Mouse (Mus musculus): Measurements from ENCODE around the gene Ppox.
"Not testable (repeated sequence)": the region's sequence is repeated elsewhere in the genome, so short reads cannot be mapped to it uniquely, and the experiment has no call there.

Ppox gene

DNA sequence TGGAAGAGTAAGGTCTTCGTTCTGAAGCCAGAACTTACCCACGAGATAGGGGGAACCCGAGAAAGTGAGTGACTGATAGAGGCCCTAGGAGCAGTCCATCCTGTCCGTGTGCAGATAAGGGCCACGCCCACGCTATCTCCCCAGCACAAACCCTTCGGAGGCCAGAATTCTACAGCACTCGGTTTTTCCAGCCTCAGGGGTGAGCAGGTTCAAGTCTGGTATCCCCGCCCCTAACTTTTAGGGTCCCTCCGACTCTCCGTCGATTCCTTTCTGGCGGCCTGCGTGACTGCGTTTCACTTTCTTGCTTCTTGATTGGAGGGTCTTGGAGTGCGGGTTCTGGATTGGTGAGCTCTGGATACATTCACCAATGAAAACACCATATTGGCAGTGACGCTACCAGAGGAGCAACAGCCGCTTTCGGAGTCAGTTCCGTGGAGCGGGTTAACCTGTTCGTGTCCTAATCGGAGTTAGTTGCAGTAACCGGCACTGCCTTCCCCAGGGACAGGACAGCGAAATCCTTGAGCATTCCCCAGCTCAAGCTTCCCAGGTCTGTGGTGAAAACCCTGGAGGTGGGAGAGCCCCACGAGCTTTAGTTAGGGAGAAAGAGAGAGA lies at the start of gene Ppox:
TSS of gene Ppox (minus strand) at position 271 of the 612 bp plus-strand sequence.
- peak; percentile 88 for DNase-seq

DNA sequence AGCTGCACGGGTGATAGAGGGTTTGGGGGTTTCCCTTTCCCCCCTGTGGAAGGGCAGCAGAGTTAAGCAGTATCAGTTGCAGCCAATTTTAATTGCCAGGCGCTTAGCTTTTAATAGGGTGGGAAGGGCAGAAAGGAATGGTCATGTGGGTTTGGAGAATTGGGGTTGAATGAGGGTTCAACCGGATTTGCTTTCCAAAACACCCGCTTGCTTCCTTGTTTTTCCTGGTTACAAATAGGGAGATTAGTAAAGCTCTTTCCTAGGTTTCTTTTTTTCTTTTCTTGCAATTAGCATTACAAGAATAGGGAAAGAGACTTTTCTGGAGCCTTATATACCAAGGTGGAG lies 49.2 kb upstream of the Ppox start:
- peak; percentile 37 for DNase-seq

DNA sequence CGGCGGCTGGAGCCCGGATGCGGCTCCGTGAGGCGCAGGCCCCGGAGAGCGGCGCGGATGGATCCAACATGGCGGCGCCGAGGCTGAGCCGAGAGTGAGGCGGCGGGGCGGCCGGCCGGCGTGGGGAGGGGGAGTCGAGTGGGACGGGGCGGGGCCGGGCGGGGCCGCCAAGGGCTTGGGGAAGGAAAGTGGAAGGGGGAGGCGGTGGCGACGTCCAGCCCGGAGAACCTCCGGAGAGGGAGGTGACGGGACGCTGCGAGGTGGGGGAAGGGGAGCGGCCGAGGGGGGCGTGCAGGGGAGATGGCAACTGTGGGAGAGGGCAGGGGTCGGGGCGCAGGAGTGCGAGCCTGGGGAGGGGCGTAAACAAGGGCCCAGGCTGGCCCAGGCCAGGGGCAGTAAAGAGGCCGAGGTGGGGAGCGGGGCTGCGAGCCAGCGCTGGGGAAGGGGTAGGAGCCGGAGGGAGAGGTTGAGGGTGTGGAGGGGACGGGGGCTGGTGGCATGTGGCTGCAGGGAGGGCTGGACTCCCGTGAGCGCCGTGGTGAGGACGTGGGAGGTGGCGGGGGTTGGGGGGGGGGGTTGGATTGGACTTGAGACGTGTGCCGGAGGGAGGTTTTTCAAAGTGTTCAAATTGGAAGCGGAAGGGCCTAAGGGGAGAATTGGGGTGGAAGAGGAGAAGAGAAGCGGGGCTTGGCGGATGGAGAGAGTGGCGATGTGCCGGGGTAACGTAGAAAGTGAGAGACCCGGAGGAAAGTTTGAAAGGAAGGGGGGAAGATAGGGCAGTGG lies 48.6 kb upstream of the Ppox start:
- DNase-seq: peak; percentile 63

DNA sequence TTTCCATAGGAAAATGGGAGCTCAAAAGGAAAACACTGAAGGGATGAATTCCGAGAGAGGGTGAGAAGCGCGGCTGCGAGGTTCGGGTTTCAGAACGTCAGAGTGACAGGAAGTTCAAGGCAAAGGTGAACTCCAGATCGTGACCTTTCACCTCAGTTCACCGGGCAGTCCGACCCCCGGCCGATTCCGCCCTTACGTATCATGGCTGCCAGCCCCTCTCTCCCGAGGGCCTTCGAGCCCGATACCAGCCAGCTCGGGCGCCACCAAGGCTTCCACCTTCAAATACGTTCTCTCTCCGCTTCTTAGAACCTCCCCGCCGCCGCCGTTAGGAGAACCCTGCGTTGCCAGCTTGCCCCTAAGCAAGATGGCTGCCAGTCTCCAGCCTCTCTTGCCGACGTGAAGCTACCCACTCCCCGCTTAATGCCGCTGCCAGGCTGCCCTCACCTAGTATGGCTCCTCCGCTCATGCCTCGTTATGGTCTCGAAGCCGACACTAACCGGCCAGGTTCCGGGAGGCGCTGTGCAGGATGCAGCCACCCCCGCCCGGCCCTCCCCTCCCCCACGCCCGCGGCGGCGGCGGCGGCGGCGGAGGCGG lies 48.0 kb upstream of the Ppox start, which contains the start of gene Dedd:
TSS of gene Dedd (plus strand) at position 307 of the 594 bp plus-strand sequence.
- peak; percentile 92 for DNase-seq

DNA sequence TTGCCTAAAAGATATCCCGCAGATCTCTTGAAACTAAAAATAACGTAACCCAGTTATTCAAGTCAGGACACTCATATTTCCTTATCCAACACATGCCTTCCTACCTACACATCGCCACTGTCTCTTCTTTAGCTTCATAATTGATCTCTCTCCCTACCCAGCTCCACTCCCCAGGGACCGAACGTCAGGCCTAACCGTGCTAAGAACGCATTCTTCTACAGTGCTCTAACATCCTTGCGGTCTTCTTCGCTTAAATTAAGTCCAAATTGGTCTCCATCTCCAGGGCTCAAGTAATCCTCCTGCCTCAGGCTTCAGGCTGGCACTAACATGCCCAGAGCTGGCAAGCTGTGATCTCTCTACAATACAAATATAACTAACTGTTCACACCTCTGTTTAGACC lies 47.3 kb upstream of the Ppox start:
- DNase-seq: peak; percentile 27

DNA sequence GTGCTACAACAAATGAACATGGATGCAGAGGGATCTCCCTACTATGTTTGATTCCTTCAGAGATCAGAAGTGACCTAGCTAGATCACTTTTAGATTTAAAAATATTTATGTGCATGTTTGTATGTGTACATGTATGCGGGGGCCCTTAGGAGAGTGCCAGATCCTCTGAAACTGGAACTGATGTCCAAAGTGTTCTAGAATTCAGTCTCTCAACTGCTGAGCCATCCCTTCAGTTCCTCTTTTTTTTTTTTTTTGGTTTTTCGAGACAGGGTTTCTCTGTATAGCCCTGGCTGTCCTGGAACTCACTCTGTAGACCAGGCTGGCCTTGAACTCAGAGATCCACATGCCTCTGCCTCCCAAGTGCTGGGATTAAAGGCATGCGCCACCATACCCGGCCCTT lies 45.6 kb upstream of the Ppox start:
- not testable (repeated sequence) for DNase-seq

DNA sequence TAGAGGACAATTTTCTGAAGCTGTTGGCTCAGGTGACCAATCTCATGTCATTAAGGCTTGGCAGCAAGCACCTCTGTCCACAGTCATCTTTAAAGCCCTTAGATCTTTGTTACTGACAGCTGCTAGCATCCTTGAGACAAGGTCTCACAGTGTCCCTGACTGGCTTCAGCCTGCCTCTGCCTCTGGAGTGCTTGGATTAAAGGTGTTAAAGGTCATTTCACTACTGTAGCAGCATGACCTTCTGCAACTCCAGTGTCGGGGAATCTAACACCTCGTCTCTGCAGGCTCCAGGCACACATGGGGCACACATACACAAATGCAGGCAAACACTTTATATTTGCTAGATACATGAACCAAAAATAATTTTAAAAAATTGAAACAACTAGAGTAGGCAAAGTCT lies 44.6 kb upstream of the Ppox start:
- DNase-seq: no peak

DNA sequence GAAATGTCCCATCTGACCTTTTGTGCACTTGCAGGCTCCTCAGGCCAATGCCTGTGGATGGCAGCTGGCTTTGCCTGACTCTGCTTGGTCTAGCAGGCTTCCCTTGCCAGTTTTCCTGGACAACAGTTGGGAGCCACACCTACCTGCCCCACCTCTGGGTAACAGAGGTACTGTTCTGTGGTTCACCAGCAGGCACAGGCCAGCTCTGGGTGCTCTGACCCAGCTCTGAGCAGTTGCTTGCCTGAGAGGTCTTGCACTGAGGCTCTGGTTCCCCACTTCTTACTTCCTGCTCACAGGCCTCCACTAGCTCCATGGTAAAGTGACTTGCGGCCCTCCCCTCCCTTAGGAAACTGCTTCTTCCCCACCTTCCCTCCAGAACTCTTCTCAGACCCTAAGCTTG lies 41.0 kb upstream of the Ppox start:
- DNase-seq: no peak

DNA sequence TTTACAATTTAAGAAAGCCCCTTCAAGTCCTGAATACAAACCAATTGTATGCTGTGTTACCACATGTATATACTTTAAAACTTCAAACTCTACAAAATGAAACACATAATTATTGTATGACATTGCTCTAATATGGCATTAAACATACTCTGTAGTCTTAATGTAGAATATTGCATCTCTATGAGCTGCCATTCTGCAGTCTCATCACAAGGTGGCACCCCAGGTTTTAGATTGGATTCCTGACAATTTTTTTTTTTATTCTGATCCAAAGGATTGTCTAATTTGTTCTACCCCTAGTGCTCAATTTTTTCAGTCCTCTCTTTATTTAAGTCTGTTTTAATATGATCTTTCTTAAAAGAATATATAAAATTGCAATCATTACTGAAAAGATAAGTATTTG lies 40.4 kb upstream of the Ppox start:
- no peak for DNase-seq

DNA sequence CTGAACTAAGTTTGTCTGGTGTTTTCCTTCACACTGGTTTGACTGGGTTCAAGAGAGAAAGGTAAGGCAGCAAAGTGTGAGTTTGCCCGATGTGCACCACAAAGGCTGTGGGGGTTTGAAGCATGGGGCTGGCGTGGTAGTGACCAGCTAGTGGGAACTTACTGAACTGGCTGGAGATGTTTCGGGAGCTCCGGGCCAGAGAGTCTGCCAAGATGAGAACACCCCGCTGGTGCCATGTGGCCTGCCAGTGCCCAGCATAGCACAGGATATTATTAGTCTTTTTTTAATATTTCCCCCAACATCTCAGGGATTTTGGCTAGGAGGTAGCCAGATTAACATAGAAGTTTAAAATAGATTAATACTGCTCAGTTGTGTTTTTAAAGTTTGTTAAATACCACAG lies 39.2 kb upstream of the Ppox start:
- DNase-seq: peak; percentile 70

DNA sequence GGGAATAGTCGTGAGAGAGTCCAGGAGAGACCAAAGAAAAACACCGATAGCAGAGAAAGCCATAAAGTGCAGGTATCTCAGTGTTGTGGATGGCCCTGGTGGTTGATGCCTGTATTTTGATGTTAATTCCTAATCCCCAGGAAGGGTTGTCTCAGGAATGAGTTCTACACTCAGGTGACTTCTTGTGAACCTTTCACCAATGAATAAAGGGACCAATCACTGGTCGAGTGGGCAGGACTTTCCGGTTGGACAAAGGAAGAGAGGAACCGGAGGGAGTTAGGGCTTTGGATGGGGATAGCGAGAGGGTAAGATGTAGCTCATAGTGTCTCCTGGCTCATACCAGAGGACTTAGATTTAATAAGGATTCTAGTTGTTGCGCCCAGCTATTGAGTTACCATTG lies 38.8 kb upstream of the Ppox start:
- no peak for DNase-seq

DNA sequence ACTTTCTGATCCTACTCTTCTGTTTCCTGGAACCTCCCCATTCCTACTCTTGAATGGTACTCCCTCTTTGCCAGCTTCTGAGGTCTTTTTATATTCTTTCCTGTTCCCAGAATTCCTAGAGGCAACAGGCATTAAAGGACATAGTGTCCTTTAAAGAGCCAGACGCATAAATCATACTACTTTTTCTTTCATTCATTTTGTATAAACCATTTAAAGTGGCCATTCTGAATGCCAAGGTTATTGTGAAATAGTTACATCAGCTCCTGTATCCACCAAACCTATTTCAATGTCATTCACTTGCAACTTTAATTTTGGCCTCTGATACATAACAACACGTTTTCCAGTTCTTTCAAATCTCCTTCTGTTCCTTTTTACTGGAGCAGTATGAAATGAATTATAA lies 28.3 kb upstream of the Ppox start:
- no peak for DNase-seq

DNA sequence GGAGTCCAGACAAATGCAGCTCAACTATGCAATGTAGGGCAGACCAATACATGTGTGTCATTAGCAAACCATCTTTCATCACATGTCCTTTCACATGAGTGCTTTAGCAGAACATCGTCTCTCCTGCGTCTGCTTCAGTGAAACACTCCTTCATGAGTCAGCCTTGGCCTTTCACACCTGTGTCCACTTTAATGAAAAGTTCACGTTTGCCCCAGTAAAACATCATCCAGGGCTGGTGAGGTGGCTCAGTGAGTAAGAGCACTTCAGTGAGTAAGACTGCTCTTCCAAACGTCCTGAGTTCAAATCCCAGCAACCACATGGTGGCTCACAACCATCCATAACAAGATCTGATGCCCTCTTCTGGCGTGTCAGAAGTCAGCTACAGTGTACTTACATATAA lies 25.2 kb upstream of the Ppox start:
- not testable (repeated sequence) for DNase-seq

DNA sequence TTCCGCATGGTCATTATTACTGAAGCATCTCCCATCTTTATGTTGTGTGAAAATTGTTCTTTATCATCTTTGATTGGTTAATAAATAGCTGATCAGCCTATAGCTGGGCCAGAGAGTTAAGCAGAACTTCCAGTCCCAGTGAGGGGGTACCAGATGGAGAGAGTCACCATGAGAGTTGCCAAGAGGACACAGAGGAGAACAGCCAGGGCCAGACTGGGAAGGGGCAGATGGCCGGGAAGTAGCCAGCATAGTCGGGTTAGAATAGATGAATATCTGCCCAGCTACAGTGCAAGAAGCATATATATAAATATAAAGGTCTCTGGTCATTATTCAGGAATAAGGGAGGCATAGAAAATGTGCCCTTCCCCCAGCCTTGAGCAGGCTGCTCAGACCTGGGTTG lies 17.2 kb upstream of the Ppox start:
- DNase-seq: no peak

DNA sequence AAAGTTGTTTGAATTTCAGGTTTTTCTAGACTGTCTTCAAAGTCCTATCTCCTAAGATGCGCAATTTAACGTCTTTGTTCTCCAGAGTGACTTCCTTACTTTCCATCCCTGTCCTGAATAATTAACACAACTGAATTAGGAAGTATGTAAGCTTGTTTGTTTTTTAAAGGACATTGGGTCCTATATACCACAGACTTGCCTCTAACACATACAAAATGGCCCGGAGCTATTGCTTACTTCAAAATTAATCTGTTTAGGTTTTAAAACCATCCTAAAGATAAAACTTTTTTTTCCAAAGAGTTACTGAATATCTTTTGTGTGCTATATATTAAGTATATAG lies 14.0 kb upstream of the Ppox start:
- no peak for DNase-seq

DNA sequence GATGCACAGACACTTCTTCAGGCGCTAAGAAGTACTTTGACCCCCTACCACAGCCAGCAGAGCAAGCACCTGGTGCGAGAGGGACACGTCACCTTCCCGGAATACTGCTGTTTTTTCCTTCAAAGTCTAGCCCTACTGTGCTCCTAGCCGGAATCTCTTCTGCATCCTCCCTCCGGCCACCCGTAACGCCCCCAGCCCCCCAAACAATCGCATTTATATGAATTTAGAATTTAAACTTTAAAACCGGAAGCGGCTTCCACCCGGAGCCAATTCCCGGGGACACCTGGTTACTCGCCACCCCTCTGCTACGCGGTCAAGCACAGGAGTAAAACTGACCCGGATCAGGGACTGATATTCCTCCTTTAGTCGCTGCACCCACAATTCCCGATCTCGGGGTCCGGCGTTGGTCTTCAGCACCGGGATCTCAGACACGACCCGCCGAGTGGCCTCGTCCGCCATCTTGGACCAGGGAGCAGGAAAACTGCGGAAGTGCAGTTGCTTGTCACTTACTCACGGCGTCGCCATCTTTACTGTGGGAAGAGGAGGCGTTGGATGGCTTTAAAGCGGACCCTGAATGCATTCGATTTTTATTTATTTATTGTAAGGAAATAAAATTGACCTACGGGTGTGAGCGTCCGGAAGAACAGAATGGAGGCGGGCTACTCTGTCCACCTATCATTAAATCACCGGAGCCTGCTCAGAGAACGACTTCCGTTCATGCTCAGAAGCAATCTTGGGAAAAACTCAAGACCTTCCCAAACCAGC lies 13.5 kb upstream of the Ppox start, which contains the start of gene Ufc1:
TSS of gene Ufc1 (minus strand) at position 727 of the 765 bp plus-strand sequence.
- DNase-seq: peak; percentile 87

DNA sequence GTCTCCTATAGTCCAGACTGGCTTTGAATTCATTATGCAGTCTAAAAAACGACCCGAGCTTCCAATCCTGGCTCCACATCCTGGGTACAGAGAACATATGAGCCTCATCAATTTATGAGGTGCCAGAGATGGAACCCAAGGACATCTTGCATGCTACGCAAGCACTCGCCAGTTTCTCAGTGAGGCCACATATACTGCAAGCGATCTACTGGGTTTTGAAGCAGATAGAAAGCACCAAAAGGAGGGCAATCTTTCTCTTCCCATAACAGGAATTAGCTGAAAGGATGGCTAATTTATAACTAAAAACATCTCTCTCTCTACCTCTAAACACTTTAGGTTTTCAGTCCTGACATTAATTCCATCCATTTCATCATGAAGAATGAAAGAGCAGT lies 12.9 kb upstream of the Ppox start:
- DNase-seq: peak; percentile 16

DNA sequence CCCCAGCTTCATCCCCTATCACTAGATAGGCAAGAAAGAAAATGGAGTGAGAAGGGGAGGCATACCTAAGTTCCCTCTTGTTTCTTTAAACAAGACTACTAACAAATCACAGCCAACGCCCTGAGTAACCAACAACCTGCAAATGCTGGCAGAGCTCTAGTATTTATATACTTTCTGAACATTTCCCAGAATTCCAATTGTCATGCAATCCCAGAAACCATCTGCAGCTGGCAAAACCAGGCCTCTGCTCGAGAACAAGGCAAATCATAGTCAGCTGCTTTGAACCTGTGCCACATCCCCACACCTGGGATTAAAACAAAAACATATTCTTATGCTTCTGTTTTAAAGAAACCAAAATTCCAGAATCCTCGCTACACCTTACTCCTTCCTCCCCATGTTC lies 12.4 kb upstream of the Ppox start:
- no peak for DNase-seq

DNA sequence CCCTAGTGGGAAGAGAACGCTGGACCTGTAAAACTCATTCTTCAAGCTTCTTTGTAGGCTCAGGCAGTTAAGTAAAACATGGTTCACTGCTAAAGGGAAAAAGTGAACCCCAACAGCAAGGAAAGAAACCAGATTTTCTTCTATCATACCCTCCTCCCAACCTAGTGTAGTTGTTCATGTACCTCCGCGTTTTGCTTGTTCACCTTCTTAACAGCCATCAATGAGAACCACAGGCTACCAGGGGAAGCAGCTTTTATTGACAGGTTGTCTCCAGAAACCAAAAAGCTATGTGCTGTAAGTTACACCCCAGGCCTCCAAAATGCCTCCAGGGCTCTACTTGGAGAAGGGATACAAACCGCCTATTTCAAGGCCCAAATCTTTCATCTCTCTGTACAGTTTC lies 7.3 kb upstream of the Ppox start:
- peak; percentile 20 for DNase-seq

DNA sequence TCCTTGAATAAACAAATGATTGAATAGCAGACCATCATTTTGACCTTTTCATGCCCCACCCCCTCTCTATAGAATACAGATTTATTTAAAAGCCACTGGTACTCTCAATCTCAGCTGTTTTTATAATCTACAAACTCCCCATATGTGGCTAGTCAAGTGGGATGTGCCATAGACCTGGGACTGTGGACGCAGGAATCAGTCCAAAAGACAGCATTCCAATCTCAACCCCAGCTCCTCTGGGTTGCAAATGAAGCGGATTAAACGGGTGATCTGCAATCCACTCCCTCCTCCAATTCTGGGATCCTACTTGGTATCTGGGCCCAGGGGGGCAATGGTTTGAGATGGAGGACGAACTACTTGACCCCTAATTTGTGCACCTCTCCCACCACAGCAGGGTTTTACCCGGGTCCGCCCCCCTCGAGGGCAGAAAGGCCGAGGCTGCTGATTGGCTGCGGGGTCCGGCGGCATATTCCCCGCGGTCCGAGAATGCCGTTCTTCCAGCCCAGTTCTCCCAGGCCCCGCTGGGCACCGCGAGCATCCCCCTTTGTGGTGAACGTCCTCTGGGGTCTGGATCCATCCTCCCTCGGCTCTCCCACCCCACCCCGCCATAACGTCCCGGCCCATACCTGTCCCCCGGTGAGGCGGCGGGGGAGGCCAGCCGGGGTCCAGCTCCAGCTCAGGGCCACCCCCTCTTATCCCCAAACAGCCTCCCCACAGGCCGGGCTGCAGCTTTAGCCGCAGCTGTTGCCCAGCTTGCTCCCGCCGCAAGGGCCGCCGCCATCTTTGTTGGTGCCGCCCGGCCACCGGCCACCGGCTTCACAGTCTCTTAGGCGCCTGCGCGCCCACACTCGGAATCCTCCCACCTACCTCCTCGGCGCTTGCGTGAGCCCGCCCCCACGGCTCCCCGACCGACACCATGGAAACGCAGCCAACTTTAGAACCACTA lies 6.4 kb upstream of the Ppox start, which contains the start of gene Usp21:
TSS of gene Usp21 (minus strand) at position 856 of the 946 bp plus-strand sequence.
- peak; percentile 92 for DNase-seq

DNA sequence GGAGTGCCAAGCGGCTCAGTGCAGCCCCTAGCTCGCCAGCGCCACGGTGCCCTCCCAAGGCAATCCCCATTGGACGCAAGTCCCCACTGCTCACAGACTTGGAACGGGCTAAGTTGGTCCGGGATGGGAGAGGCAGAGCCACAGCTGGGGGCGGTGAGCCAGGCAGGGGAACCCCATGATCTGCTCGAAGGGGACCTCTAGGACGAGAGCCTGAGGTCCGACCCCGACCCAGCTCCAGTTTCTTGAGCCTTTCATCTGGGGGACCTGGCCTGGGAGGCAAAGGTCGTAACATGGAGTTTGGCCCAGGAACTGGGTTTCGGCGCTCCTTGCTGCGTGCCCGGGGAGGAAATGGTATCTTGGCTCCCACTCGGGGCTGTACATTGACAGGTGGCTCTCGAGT lies 5.5 kb upstream of the Ppox start:
- peak; percentile 39 for DNase-seq
